Mouse (Mus musculus): ENCODE measurements at regions not wholly inside any gene's neighbourhood (a gene's known extent, or its start where the extent isn't known, plus 50 kb on each side); places are given as distances from the start of the nearest gene placed in this dataset.

GRCm38 (mm10) chr11:24674208-24674571, 596.3 kb downstream of the Bcl11a start:
- no peak for TF ChIP-seq CTCF (IDR thresholded peaks at IDR 0.05; ENCODE audit: low read depth, low read length)
- TF ChIP-seq POLR2A (IDR thresholded peaks at IDR 0.05; ENCODE audit: extremely low read depth, insufficient read depth, low read length), result no peak
